Mouse (Mus musculus) liver, embryonic 15.5 days (tissue): ENCODE data around the gene Tm2d3. TPM values are rescaled to one million over a fixed set of nuclear protein-coding genes. Genes with fewer than 3 reads are reported as not detected.

Experiments used
- ATAC-seq: fragments of 200-750 bp; cut with Nextera tagmentation; 2 replicates; pipeline ENCODE4 v1.8.0; 2017; ENCODE audit warnings: moderate number of reproducible peaks, mild to moderate bottlenecking, moderate library complexity; ENCODE audit not compliant: insufficient read depth
- H3K27ac ChIP-seq: fragments of 300-500 bp; sonication (generic); replicated peaks from 2 replicates; pipeline ENCODE4 v1.5.1; 2015; ENCODE audit warnings: mild to moderate bottlenecking, inconsistent platforms
- H3K27me3 ChIP-seq: fragments of 300-500 bp; sonication (generic); 2 replicates; pipeline ENCODE4 v1.6.1; 2015; ENCODE audit warnings: mild to moderate bottlenecking, inconsistent platforms
- H3K36me3 ChIP-seq: fragments of 300-500 bp; sonication (generic); replicated peaks from 2 replicates; pipeline ENCODE4 v1.6.1; 2015; ENCODE audit warnings: moderate library complexity, mild to moderate bottlenecking, inconsistent platforms
- H3K4me1 ChIP-seq: fragments of 300-500 bp; sonication (generic); replicated peaks from 2 replicates; pipeline ENCODE4 v1.6.1; 2015; ENCODE audit warnings: inconsistent platforms
- H3K4me2 ChIP-seq: fragments of 300-500 bp; sonication (generic); 2 replicates; pipeline ENCODE4 v1.6.1; 2015; ENCODE audit warnings: moderate library complexity, mild to moderate bottlenecking, inconsistent platforms
- H3K4me3 ChIP-seq: fragments of 300-500 bp; sonication (generic); replicated peaks from 2 replicates; pipeline ENCODE4 v1.5.1; 2015; ENCODE audit warnings: mild to moderate bottlenecking, inconsistent platforms
- H3K9ac ChIP-seq: fragments of 300-500 bp; sonication (generic); 2 replicates; pipeline ENCODE4 v1.6.1; 2015; ENCODE audit warnings: moderate library complexity, mild to moderate bottlenecking, inconsistent platforms
- H3K9me3 ChIP-seq: fragments of 300-500 bp; sonication (generic); replicated peaks from 2 replicates; pipeline ENCODE4 v1.6.1; 2016; ENCODE audit warnings: inconsistent platforms
- WGBS: fragments of 180-500 bp; shearing (Covaris S2); methylation state at CpG from one replicate; pipeline ENCODE4 v1.1.7; 2015; ENCODE audit warnings: mixed read lengths; ENCODE audit not compliant: insufficient replicate concordance; 5-methylcytosine and 5-hydroxymethylcytosine counted together
- polyA plus RNA-seq: library from polyadenylated mRNA; unstranded; fragments of >200 nt; fragmentation: Nextera tagmentation; extraction: Ambion mirVana; gene quantifications from 2 replicates; pipeline ENCODE4 v1.2.1, GENCODE M21; 2015

The Tm2d3 gene
- polyA plus RNA-seq, 1 experiment from 2014 or later: 28.9 TPM

GRCm38 (mm10) chr7:65708506-65708905 is 17.5 kb downstream of the Tm2d3 start:
- H3K9me3 ChIP-seq: no peaks in the 10 kb centered on the region
- no peak overlapping the region for H3K4me3 ChIP-seq
- no peak overlapping the region for H3K27ac ChIP-seq
- H3K36me3 ChIP-seq: no peaks in the 10 kb centered on the region
- H3K4me1 ChIP-seq: 0 out of 2 replicates have a peak, but pooled peaks cover 4% of the 10 kb centered on the region
- 64% methylated on average over 1 of the region's 1 CpGs for WGBS
- H3K9ac ChIP-seq: no peak overlapping the region
- H3K27me3 ChIP-seq: no peaks in the 10 kb centered on the region
- no peak overlapping the region for H3K4me2 ChIP-seq
- ATAC-seq: no peak

- no peak for ATAC-seq
- H3K4me1 ChIP-seq: no peaks in the 10 kb centered on the region
- WGBS: 67% methylated on average over 3 of the region's 3 CpGs
- no peak overlapping the region for H3K4me2 ChIP-seq
- H3K27me3 ChIP-seq: no peaks in the 10 kb centered on the region
- no peak overlapping the region for H3K4me3 ChIP-seq
- H3K36me3 ChIP-seq: no peaks in the 10 kb centered on the region
- no peak overlapping the region for H3K27ac ChIP-seq
- H3K9ac ChIP-seq: no peak overlapping the region
- H3K9me3 ChIP-seq: no peaks in the 10 kb centered on the region
Measured at GRCm38 (mm10) chr7:65710301-65710700, 19.3 kb downstream of the Tm2d3 start.

- Histone ChIP-seq H3K4me1 (no peaks in the 10 kb centered on the region), H3K27me3 (no peaks in the 10 kb centered on the region), H3K9me3 (no peaks in the 10 kb centered on the region), H3K4me3 (no peak overlapping the region), H3K27ac (no peak overlapping the region), H3K4me2 (no peak overlapping the region), H3K9ac (no peak overlapping the region), H3K36me3 (no peaks in the 10 kb centered on the region)
- 52% methylated on average over 5 of the region's 5 CpGs for WGBS
- no peak for ATAC-seq
Measured at GRCm38 (mm10) chr7:65713782-65714181, 22.8 kb downstream of the Tm2d3 start.

GRCm38 (mm10) chr7:65714304-65714703 is 23.3 kb downstream of the Tm2d3 start:
- Histone ChIP-seq H3K27me3 (no peaks in the 10 kb centered on the region), H3K36me3 (no peaks in the 10 kb centered on the region), H3K9me3 (no peaks in the 10 kb centered on the region), H3K4me2 (no peak overlapping the region), H3K4me1 (no peaks in the 10 kb centered on the region), H3K9ac (no peak overlapping the region), H3K4me3 (no peak overlapping the region), H3K27ac (no peak overlapping the region)
- no peak for ATAC-seq
- WGBS: 36% methylated on average over 4 of the region's 4 CpGs

GRCm38 (mm10) chr7:65734024-65734423 is 43.1 kb downstream of the Tm2d3 start:
- 58% methylated on average over 2 of the region's 2 CpGs for WGBS
- H3K4me2 ChIP-seq: no peak overlapping the region
- no peak overlapping the region for H3K4me3 ChIP-seq
- no peaks in the 10 kb centered on the region for H3K36me3 ChIP-seq
- H3K9me3 ChIP-seq: no peaks in the 10 kb centered on the region
- H3K4me1 ChIP-seq: peaks cover 4% of the 10 kb centered on the region
- no peak overlapping the region for H3K27ac ChIP-seq
- no peaks in the 10 kb centered on the region for H3K27me3 ChIP-seq
- H3K9ac ChIP-seq: no peak overlapping the region
- ATAC-seq: no peak

DNA sequence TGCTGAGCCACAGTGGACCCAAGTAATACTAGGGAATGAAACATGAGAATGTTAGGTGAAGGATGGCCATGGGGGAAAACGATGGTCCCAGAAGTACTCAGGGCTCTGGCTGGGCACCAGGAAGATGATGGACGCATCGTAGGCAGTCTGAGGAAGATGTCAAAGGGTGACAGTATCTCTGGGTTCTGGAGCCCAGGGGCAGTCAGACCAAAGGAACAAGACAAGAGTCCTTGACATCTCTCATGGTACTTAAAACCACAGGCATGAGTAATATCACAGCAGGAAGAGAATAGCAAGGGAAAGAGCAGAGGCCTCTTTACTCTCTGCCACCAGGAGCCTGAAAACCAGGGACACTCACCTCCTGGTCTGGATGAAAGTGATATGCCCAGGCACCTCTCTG is 44.3 kb downstream of the Tm2d3 start:
- WGBS: 58% methylated on average over 3 of the region's 3 CpGs
- Histone ChIP-seq H3K27ac (no peak overlapping the region), H3K27me3 (no peaks in the 10 kb centered on the region), H3K4me1 (peaks cover 4% of the 10 kb centered on the region), H3K36me3 (no peaks in the 10 kb centered on the region), H3K9ac (no peak overlapping the region), H3K9me3 (no peaks in the 10 kb centered on the region), H3K4me2 (no peak overlapping the region), H3K4me3 (no peak overlapping the region)
- ATAC-seq: no peak

DNA sequence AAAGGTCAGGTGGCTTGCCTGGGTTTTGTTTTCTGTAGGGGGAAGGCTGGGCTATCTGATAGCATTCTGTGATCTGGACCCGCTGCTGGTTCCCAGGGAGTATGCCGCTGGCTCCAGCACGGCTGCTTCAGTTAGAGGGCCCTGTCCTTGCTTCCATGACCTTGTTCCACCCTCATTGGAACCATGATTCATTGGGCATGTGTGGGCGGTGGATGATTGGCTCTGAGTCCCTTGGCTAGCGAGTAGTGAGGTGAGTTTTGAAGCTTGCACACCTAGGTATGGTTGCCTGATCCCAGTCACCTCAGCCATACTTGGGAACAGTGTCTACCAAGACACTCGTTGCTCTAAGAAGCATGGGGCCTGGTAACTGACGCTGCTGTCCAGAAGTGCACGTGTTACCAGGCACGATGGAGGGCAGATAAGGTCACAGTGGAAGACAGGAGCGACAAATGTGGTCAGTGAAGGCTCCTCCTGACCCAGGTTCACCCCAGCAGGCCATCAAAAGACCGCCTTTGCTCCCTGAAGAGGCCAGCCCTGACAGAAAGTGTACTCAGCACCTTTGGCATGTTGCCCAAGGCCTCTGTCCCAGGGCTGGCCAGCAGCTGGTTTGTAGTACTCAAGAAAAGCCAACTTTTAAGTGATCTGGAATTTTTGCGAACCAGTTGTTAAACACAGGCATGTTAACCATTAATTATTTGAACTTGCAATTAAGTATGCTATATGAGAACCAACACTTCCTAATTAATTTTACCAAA is 46.5 kb downstream of the Tm2d3 start:
- Histone ChIP-seq H3K4me3 (no peak overlapping the region), H3K27me3 (no peaks in the 10 kb centered on the region), H3K9me3 (no peaks in the 10 kb centered on the region), H3K4me1 (peaks cover 4% of the 10 kb centered on the region), H3K9ac (no peak overlapping the region), H3K36me3 (no peaks in the 10 kb centered on the region), H3K4me2 (no peak overlapping the region), H3K27ac (no peak overlapping the region)
- WGBS: 53% methylated on average over 12 of the region's 12 CpGs
- no peak for ATAC-seq

- no peak overlapping the region for H3K9ac ChIP-seq
- no peak overlapping the region for H3K27ac ChIP-seq
- no peak overlapping the region for H3K4me2 ChIP-seq
- no peak for ATAC-seq
- no peaks in the 10 kb centered on the region for H3K9me3 ChIP-seq
- H3K27me3 ChIP-seq: no peaks in the 10 kb centered on the region
- no peaks in the 10 kb centered on the region for H3K36me3 ChIP-seq
- WGBS: 71% methylated on average over 8 of the region's 8 CpGs
- H3K4me3 ChIP-seq: no peak overlapping the region
- H3K4me1 ChIP-seq: no peaks in the 10 kb centered on the region
Measured at GRCm38 (mm10) chr7:65742857-65743256, 51.9 kb downstream of the Tm2d3 start.

DNA sequence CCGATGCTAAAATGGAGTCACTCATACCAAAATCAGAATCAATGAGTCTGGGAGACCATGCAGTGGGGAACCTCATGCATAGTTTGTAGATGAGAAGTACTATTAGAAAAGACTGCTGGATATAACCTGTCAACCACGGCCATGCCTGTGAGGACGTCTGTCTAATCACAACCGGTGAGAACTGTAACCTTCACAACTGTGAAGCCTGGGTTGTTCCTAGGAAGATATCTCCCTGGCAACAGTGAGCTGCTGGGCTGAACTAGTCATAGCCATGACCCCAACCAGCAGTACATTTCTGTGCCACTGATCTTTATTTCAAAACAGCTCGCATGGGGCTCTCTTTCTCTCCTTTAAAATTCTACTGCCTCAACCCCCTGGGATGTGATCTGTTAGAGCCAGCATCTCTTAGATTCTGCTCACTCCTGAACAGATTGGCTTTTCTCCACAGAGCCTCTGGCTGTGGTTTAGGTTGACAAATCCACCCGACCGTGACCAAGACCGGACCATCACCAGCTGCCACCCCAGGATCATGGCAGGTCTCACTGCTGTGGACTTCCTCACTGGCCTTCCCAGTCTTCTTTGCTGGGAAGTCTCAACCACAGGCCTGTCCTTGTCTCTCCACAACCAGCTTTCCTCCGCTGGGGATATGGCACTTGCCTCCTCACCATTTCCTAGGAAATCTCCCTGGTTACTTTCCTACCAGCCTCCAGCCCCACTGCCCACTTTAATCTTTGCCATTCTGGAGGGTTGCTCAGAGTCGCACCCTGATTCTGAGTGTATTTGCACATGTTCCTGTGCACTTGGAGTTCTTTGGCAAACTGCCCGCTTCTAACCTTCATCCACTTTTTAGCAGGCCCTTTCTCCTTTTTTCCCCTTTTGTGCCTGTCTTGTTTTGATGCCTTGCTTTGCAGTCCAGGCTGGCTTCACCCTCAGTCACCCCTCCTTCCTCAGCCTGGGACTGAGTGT is 57.3 kb downstream of the Tm2d3 start:
- Histone ChIP-seq H3K36me3 (no peaks in the 10 kb centered on the region), H3K4me1 (no peaks in the 10 kb centered on the region), H3K4me2 (no peak overlapping the region), H3K9me3 (no peaks in the 10 kb centered on the region), H3K4me3 (no peak overlapping the region), H3K27ac (no peak overlapping the region), H3K27me3 (no peaks in the 10 kb centered on the region), H3K9ac (no peak overlapping the region)
- no peak for ATAC-seq
- WGBS: 64% methylated on average over 11 of the region's 11 CpGs
